ENCODE assay signal across 18 mouse cellular contexts in genomic region chr13:38602243-38602832, GRCm38 (mm10). TPM values are rescaled to one million over a fixed set of nuclear protein-coding genes. Genes with fewer than 3 reads are reported as not detected.
DNase-seq lines count a peak whose midpoint lies in the region; ATAC-seq lines count a peak whose summit lies in the region.
"Had no signal": no experiment of that assay in that cellular context is flagged by ENCODE, and none has a peak within 500 bp of the region (broad histone marks: within the 10 kb centered on the region; RNA-seq: fewer than 3 reads in every experiment).

No protein-coding gene starts in this region.

- DNase-seq in heart, postnatal 36 days, result no peak
- no peak for DNase-seq in hindbrain, embryonic 10.5 days (ENCODE audit: low spot score)
- no peak for DNase-seq in lung, postnatal 10 days
- DNase-seq: cerebellum, adult 2 months; cerebellum, postnatal 25 days; gastrocnemius, postnatal 14 days; heart, adult 11 months; kidney, adult 18-20 months; lung, postnatal 14 days had no signal

- no peak overlapping the region for H3K9ac ChIP-seq in heart, embryonic 12.5 days
- no peak overlapping the region for H3K9ac ChIP-seq in hindbrain, embryonic 12.5 days
- H3K9ac ChIP-seq in lung, embryonic 16.5 days (ENCODE audit: low read length), result no peak overlapping the region
- no peak overlapping the region for H3K9ac ChIP-seq in intestine, embryonic 16.5 days (ENCODE audit: low read depth, low read length)
- H3K9ac ChIP-seq: embryonic facial prominence, embryonic 13.5 days; forebrain, embryonic 15.5 days; liver, embryonic 14.5 days; midbrain, embryonic 12.5 days had no signal

- H3K9me3 ChIP-seq in heart, embryonic 12.5 days (replicated peaks), result no peaks in the 10 kb centered on the region
- H3K9me3 ChIP-seq in hindbrain, embryonic 12.5 days (replicated peaks), result no peaks in the 10 kb centered on the region
- no peaks in the 10 kb centered on the region for H3K9me3 ChIP-seq in hindbrain, embryonic 10.5 days
- no peaks in the 10 kb centered on the region for H3K9me3 ChIP-seq in lung, embryonic 16.5 days (ENCODE audit: control insufficient read depth, low read length)
- no peaks in the 10 kb centered on the region for H3K9me3 ChIP-seq in intestine, embryonic 16.5 days (ENCODE audit: control insufficient read depth, low read length)
- H3K9me3 ChIP-seq: embryonic facial prominence, embryonic 13.5 days; forebrain, embryonic 15.5 days; midbrain, embryonic 12.5 days had no signal

- peak; percentile 18; the same call in 1 of the 2 replicates for ATAC-seq in heart, embryonic 12.5 days (ENCODE audit: insufficient number of reproducible peaks, low FRiP score)
- no peak for ATAC-seq in hindbrain, embryonic 12.5 days (ENCODE audit: low FRiP score)
- ATAC-seq in lung, embryonic 16.5 days (ENCODE audit: low read depth), result peak; percentile 77
- ATAC-seq in intestine, embryonic 16.5 days, result no peak
- ATAC-seq: forebrain, embryonic 15.5 days had no signal

- peaks cover 24% of the 10 kb centered on the region for H3K4me1 ChIP-seq in heart, embryonic 12.5 days (replicated peaks)
- H3K4me1 ChIP-seq in hindbrain, embryonic 12.5 days, result no peaks in the 10 kb centered on the region; the same call in 1 of the 2 replicates
- peaks cover 6% of the 10 kb centered on the region; the same call in 1 of the 2 replicates for H3K4me1 ChIP-seq in hindbrain, embryonic 10.5 days (replicated peaks)
- H3K4me1 ChIP-seq in lung, embryonic 16.5 days (replicated peaks; ENCODE audit: control insufficient read depth, insufficient read depth, low read length), result peaks cover 10% of the 10 kb centered on the region
- peaks cover 4% of the 10 kb centered on the region; the same call in 1 of the 2 replicates for H3K4me1 ChIP-seq in intestine, embryonic 16.5 days (ENCODE audit: control insufficient read depth, insufficient read depth, low read length)
- H3K4me1 ChIP-seq: forebrain, embryonic 15.5 days; midbrain, embryonic 12.5 days had no signal

- WGBS in heart, embryonic 12.5 days, result 41% methylated on average over 17 of the region's 17 CpGs
- WGBS in hindbrain, embryonic 12.5 days, result 67% methylated on average over 17 of the region's 17 CpGs
- 90% methylated on average over 17 of the region's 17 CpGs for WGBS in hindbrain, embryonic 10.5 days
- 39% methylated on average over 17 of the region's 17 CpGs for WGBS in lung, embryonic 16.5 days
- WGBS in intestine, embryonic 16.5 days, result 64% methylated on average over 17 of the region's 17 CpGs

- H3K4me2 ChIP-seq in heart, embryonic 12.5 days, result peak overlapping the region; percentile 34
- no peak overlapping the region for H3K4me2 ChIP-seq in hindbrain, embryonic 12.5 days (replicated peaks)
- 0 out of 2 replicates have a peak overlapping the region, but pooled peaks have one; percentile 10 for H3K4me2 ChIP-seq in lung, embryonic 16.5 days (ENCODE audit: low read depth, low read length)
- no peak overlapping the region for H3K4me2 ChIP-seq in intestine, embryonic 16.5 days (ENCODE audit: low read depth, low read length)
- H3K4me2 ChIP-seq: embryonic facial prominence, embryonic 13.5 days; forebrain, embryonic 15.5 days; midbrain, embryonic 12.5 days had no signal

- intact Hi-C loops in heart, postnatal 36 days (cut with DNase I), result no loop called here

- H3K4me3 ChIP-seq in heart, embryonic 12.5 days, result no peak overlapping the region
- no peak overlapping the region for H3K4me3 ChIP-seq in hindbrain, embryonic 12.5 days
- no peak overlapping the region for H3K4me3 ChIP-seq in hindbrain, embryonic 10.5 days
- no peak overlapping the region for H3K4me3 ChIP-seq in lung, embryonic 16.5 days (ENCODE audit: low read length)
- no peak overlapping the region for H3K4me3 ChIP-seq in intestine, embryonic 16.5 days (ENCODE audit: low read length)
- H3K4me3 ChIP-seq: embryonic facial prominence, embryonic 13.5 days; forebrain, embryonic 15.5 days; left cerebral cortex, adult 2 months; midbrain, embryonic 12.5 days had no signal

- peaks cover 12% of the 10 kb centered on the region; the same call in 1 of the 2 replicates for H3K36me3 ChIP-seq in heart, embryonic 12.5 days
- peaks cover 16% of the 10 kb centered on the region; the same call in 1 of the 2 replicates for H3K36me3 ChIP-seq in hindbrain, embryonic 12.5 days
- H3K36me3 ChIP-seq in hindbrain, embryonic 10.5 days, result peaks cover 22% of the 10 kb centered on the region
- H3K36me3 ChIP-seq in lung, embryonic 16.5 days (ENCODE audit: control insufficient read depth, insufficient read depth, low read length), result no peaks in the 10 kb centered on the region
- H3K36me3 ChIP-seq in intestine, embryonic 16.5 days (ENCODE audit: control insufficient read depth, insufficient read depth, low read length), result no peaks in the 10 kb centered on the region

- peak overlapping the region; percentile 56 for H3K27ac ChIP-seq in heart, embryonic 12.5 days (ENCODE audit: poor library complexity, severe bottlenecking)
- H3K27ac ChIP-seq in hindbrain, embryonic 12.5 days, result peak overlapping the region; percentile 44; the same call in 1 of the 2 replicates
- H3K27ac ChIP-seq in hindbrain, embryonic 10.5 days, result no peak overlapping the region
- H3K27ac ChIP-seq in lung, embryonic 16.5 days (ENCODE audit: low read length), result no peak overlapping the region
- H3K27ac ChIP-seq in intestine, embryonic 16.5 days (ENCODE audit: low read length), result no peak overlapping the region
- H3K27ac ChIP-seq: embryonic facial prominence, embryonic 13.5 days; forebrain, embryonic 15.5 days; left cerebral cortex, adult 2 months; liver, embryonic 14.5 days; midbrain, embryonic 12.5 days had no signal

- no peaks in the 10 kb centered on the region for H3K27me3 ChIP-seq in heart, embryonic 12.5 days (replicated peaks)
- H3K27me3 ChIP-seq in hindbrain, embryonic 12.5 days, result no peaks in the 10 kb centered on the region
- no peaks in the 10 kb centered on the region for H3K27me3 ChIP-seq in hindbrain, embryonic 10.5 days (ENCODE audit: insufficient read depth, poor library complexity, severe bottlenecking)
- no peaks in the 10 kb centered on the region for H3K27me3 ChIP-seq in lung, embryonic 16.5 days (ENCODE audit: control insufficient read depth, insufficient read depth, low read depth, low read length)
- no peaks in the 10 kb centered on the region for H3K27me3 ChIP-seq in intestine, embryonic 16.5 days (replicated peaks; ENCODE audit: control insufficient read depth, insufficient read depth, low read length)
- H3K27me3 ChIP-seq: embryonic facial prominence, embryonic 13.5 days; forebrain, embryonic 15.5 days; midbrain, embryonic 12.5 days had no signal

RNA-seq across cellular contexts. Expression of gene Bloc1s5, which starts 32.6 kb away (rescaled TPM):
- 16.9 and 17.8 TPM in 2 replicates for polyA plus RNA-seq in heart, embryonic 12.5 days (2016; fragmentation: Nextera tagmentation; extraction: Ambion mirVana)
- 1 to 10 TPM; 7.6 to 8.9 TPM for total RNA-seq in heart, postnatal 36 days (2021)
- 24.7 TPM in 2 replicates for polyA plus RNA-seq in hindbrain, embryonic 12.5 days (2016; fragmentation: Nextera tagmentation; extraction: Ambion mirVana)
- 20.1 and 25.8 TPM in 2 replicates for polyA plus RNA-seq in hindbrain, embryonic 10.5 days (2016; fragmentation: Nextera tagmentation; extraction: Ambion mirVana)
- polyA plus RNA-seq in lung, embryonic 16.5 days (2015; fragmentation: Nextera tagmentation; extraction: Ambion mirVana), result 16.6 and 19.5 TPM in 2 replicates
- polyA plus RNA-seq in intestine, embryonic 16.5 days (2015; fragmentation: Nextera tagmentation; extraction: Ambion mirVana), result 14.5 and 15.5 TPM in 2 replicates

RNA-seq across cellular contexts. Expression of gene Eef1e1, which starts 56.5 kb away (rescaled TPM):
- polyA plus RNA-seq in heart, embryonic 12.5 days (2016; fragmentation: Nextera tagmentation; extraction: Ambion mirVana), result 36.8 and 37.1 TPM in 2 replicates
- 10 to 100 TPM in 1 of 2 experiments, 1 to 10 TPM in 1; 9.3 to 10.5 TPM for total RNA-seq in heart, postnatal 36 days (2021)
- polyA plus RNA-seq in hindbrain, embryonic 12.5 days (2016; fragmentation: Nextera tagmentation; extraction: Ambion mirVana), result 58.4 and 59.8 TPM in 2 replicates
- polyA plus RNA-seq in hindbrain, embryonic 10.5 days (2016; fragmentation: Nextera tagmentation; extraction: Ambion mirVana), result 69.4 and 71.5 TPM in 2 replicates
- polyA plus RNA-seq in lung, embryonic 16.5 days (2015; fragmentation: Nextera tagmentation; extraction: Ambion mirVana), result 35.3 and 37.7 TPM in 2 replicates
- 48.0 and 51.5 TPM in 2 replicates for polyA plus RNA-seq in intestine, embryonic 16.5 days (2015; fragmentation: Nextera tagmentation; extraction: Ambion mirVana)

Comparison
In these comparisons a context has a peak if more than half of its experiments do, and no peak if none do; other contexts are left out.
1. H3K27ac ChIP-seq: peak in heart, embryonic 12.5 days (single experiment) and hindbrain, embryonic 12.5 days (single experiment); none in hindbrain, embryonic 10.5 days (single experiment), lung, embryonic 16.5 days (single experiment) and intestine, embryonic 16.5 days (single experiment).
2. ATAC-seq: peak in heart, embryonic 12.5 days (single experiment) and lung, embryonic 16.5 days (single experiment); none in hindbrain, embryonic 12.5 days (single experiment) and intestine, embryonic 16.5 days (single experiment).
3. H3K4me2 ChIP-seq: peak in heart, embryonic 12.5 days (single experiment) and lung, embryonic 16.5 days (single experiment); none in hindbrain, embryonic 12.5 days (single experiment) and intestine, embryonic 16.5 days (single experiment).